Mouse (Mus musculus) neural tube, embryonic 10.5 days (tissue): ENCODE measurements around the gene Il17rd.

Source experiments
- DNase-seq: peaks from one replicate; pipeline ENCODE4 v3.0.0-alpha.2; 2017; ENCODE audit warnings: low spot score; ENCODE audit errors: extremely low spot score

The Il17rd gene

GRCm38 (mm10) chr14:27038783-27039182 lies at the start of gene Il17rd:
Gene Il17rd (plus strand): TSS chr14:27038941.
- DNase-seq: peak; percentile 89

DNA sequence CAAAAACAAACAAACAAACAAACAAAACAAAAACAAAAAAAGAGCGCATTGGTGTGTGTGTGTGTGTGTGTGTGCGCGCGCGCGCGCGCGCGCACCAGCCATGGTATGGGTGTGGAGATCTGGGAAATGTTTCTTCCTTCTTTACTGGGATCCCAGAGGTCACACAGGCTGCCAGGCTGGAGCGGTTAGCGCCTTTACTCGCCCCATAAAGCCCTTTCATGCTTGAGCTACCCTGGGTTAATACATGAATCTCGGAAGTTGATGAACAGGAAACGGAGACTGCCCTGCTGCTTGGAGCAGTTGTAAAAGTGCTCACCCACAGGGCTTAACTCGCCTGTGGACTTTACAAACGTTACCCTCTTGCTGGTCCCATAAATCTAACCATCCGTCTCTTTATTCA lies 47.1 kb upstream of the Il17rd start:
- DNase-seq: no peak

- DNase-seq: no peak
Observed at GRCm38 (mm10) chr14:26993427-26993826, 45.3 kb upstream of the Il17rd start.

GRCm38 (mm10) chr14:26994211-26994741 lies 44.5 kb upstream of the Il17rd start, which contains the start of gene Hesx1:
Gene Hesx1 (plus strand): TSS chr14:26994416.
- DNase-seq: peak; percentile 74

GRCm38 (mm10) chr14:26996257-26996656 lies 42.5 kb upstream of the Il17rd start:
- DNase-seq: no peak

- no peak for DNase-seq
Observed at GRCm38 (mm10) chr14:27000386-27000785, 38.4 kb upstream of the Il17rd start.

GRCm38 (mm10) chr14:27004906-27005305 lies 33.8 kb upstream of the Il17rd start:
- DNase-seq: no peak

DNA sequence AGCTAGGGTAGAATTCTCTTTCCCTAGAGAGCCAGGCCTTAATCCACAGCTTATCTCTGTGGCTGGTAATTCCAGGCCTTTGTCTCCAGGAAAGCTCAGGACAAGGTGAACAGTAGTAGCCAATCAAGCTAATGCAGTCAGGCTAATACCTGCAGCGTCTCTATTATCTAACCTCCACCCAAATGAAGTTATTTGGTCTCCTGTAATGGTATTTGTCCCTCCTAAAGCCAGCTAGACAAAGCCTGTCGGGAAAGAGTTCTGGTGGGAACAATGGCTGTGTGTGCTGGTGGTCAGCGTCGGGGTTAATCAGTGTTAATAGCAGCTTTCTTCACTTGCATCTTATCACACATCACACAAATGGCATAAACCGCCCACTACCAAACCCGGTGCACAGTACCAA lies 32.8 kb upstream of the Il17rd start:
- no peak for DNase-seq

GRCm38 (mm10) chr14:27011561-27011960 lies 27.2 kb upstream of the Il17rd start:
- DNase-seq: no peak

DNA sequence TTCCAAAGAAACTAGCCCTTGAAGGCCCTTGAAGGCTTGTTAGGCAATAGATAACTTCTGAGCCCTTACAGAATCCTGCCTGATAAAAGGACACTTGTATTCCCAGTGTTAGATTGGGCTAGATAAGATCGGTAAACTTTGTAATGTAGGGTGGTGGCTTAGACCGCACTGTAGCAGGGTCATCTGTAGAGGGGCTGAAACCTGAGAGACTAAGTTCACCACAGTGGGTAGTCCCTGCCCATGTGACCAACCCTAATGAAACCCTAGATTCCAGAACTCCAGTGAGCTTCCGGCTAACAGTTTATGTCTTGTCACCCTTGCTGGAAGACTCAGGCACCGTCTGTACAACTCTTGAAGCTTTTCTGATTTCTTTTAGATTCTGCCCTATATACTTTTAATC lies 25.1 kb upstream of the Il17rd start:
- DNase-seq: no peak

GRCm38 (mm10) chr14:27017936-27018335 lies 20.8 kb upstream of the Il17rd start:
- no peak for DNase-seq

DNA sequence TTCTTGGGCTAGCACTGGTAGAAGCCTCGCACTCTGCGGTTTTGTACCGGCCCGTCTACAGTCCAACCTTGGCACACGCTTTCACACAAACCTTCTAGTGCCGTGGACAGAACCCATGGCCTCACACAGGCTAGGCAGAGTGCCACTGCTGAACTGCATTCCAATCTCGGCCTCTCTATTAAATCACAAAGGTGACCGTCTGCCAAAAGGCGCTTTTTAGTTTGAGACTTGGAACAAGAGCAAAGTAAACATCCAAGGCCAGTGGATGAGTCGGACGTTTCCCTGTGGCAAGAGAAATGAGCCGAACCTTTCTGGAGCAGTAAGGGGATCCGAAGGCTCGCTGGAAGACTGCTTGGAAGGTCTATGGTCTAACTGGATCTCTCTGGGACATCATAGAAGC lies 18.9 kb upstream of the Il17rd start:
- DNase-seq: no peak

GRCm38 (mm10) chr14:27022876-27023275 lies 15.9 kb upstream of the Il17rd start:
- DNase-seq: peak; percentile 76

GRCm38 (mm10) chr14:27024664-27025063 lies 14.1 kb upstream of the Il17rd start:
- no peak for DNase-seq

DNA sequence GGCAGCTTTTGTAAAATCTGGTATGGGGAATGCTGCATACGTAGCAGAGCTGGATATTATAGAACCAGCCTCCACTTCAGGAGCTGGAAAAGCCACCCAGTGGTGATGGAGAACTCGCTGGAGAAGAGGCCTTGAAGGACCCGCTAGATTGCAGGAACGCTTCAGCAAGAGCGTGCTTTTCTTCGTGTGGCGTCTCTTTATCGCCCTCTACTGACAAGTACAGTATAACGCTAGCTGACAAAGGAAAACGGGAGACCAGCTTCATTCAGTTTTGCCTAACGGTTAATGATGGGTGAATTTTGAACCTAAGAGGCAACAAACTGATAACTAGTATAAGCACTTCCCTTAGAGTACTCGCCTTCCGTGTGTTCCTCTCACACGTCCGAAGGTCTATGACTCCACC lies 9.0 kb upstream of the Il17rd start:
- DNase-seq: peak; percentile 63

DNA sequence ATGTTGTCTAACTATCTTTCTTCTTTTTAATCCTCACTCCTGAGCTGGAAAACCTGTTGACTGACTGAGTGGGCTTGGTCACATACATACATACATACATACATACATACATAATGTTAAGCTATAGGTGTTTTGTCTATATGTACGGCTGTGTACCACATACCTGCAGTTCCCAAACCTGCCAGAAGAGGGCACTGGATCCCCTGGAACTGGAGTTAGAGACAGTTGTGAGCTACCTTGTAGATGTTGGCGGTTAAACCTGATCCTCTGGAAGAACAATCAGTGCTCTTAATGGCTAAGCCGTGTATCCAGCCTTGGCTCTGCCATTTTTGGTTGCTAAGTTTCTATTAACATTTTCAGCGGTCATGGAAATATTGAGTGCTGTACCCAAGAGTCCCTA lies 7.6 kb upstream of the Il17rd start:
- DNase-seq: peak; percentile 86

DNA sequence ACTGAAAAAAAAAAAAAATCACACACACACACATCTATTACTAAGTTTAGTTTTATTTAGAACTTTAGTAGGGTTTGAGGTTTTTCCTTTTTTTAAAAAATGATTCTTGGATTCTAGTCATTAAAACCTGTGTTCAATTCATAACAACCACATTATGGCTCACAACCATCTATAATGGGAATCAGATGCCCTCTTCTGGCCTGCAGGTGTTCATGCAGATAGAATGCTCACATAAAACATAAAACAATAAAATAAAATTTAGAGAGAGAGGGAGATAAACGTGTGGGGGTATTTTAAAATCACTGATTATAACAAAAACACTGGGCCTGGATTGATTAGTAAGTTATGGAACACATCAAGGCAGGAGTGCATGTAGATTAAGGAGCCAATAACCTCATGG lies 1.2 kb upstream of the Il17rd start:
- DNase-seq: no peak

- DNase-seq: peak; percentile 79
Observed at GRCm38 (mm10) chr14:27039281-27040248, 824 bp downstream of the Il17rd start.

DNA sequence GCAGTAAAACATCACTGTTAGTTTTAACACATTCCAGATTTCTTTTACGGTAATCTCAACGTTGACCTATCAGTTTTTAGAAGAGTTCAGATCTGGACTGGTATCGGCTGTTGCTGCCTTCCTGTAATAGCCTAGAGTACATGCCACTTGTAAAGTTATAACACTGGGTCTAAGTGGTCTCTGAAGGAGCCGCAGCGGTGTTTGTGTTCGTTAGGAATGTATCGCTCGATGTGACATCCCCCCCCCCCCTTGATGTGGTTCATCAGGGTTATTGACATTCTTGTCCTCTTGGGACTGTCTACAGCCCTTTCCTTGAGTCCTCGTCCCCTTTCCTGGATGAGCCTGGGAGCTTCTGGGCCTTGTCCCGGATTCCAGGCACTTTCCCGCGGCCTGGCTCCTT lies 1.7 kb downstream of the Il17rd start:
- DNase-seq: no peak

- no peak for DNase-seq
Observed at GRCm38 (mm10) chr14:27042280-27042983, 3.7 kb downstream of the Il17rd start.

DNA sequence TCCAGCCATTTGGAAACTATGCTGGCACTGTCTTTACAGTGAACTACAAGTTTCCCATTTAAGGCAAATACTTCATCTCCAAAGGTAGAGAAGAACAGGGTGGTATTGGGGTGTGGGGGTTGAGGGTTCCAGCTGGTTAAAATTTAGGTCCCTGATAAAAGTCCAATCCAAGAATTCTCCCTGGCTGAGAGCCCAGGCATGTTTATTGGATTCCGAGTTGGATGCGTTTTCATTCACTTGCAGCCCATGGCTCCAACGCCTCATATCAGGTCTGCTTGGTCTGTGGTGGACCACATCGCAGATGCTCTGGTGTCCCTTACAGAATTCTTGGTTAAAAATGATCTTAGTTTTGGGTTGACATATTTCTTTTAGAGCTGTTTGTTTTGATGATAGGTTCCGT lies 4.7 kb downstream of the Il17rd start:
- DNase-seq: no peak
